Mouse (Mus musculus) neutrophil, adult 59 days (primary cell): Measurements from ENCODE around the gene Emp2. TPM values are rescaled to one million over a fixed set of nuclear protein-coding genes. Genes with fewer than 3 reads are reported as not detected.

Experiments
- total RNA-seq, 2 experiments: library from RNA; stranded (reverse); gene quantifications; 1 replicate in 1 of 2; 2 replicates in 1 of 2; pipeline ENCODE4 v1.2.4; 2023

Emp2 gene
- not detected for total RNA-seq

GRCm38 (mm10) chr16:10313646-10314088 is at the start of gene Emp2:
Gene Emp2 (minus strand): TSS chr16:10313968.

Other genes starting within 250 kb of the Emp2 start
- gene Rpl39l, start 143.7 kb downstream of the Emp2 start, total RNA-seq = not detected
- gene Atf7ip2, start 121.3 kb downstream of the Emp2 start, total RNA-seq = not detected
- gene Tekt5, start 81.5 kb upstream of the Emp2 start, total RNA-seq = not detected
- 10 to 100 TPM; 17.9 to 19.6 TPM for gene Nubp1, start 98.0 kb upstream of the Emp2 start, total RNA-seq
- not detected for gene Tvp23a, start 133.4 kb upstream of the Emp2 start, total RNA-seq
- gene Ciita, start 166.1 kb upstream of the Emp2 start, total RNA-seq = 1 to 10 TPM; 3.7 to 5.2 TPM
- gene Dexi, start 229.1 kb upstream of the Emp2 start, total RNA-seq = 1 to 10 TPM; 4.8 to 6.2 TPM
- 10 to 100 TPM; 29.0 to 30.7 TPM for gene Clec16a, start 231.4 kb upstream of the Emp2 start, total RNA-seq